Mouse (Mus musculus) forelimb bud, embryonic 11.5 days (tissue): Measurements from ENCODE around the gene Fam13c.

Experiments used
- DNase-seq: peaks from one replicate; pipeline ENCODE4 v3.0.0-alpha.2; 2012; ENCODE audit warnings: low read depth, low spot score

Gene Fam13c

DNA sequence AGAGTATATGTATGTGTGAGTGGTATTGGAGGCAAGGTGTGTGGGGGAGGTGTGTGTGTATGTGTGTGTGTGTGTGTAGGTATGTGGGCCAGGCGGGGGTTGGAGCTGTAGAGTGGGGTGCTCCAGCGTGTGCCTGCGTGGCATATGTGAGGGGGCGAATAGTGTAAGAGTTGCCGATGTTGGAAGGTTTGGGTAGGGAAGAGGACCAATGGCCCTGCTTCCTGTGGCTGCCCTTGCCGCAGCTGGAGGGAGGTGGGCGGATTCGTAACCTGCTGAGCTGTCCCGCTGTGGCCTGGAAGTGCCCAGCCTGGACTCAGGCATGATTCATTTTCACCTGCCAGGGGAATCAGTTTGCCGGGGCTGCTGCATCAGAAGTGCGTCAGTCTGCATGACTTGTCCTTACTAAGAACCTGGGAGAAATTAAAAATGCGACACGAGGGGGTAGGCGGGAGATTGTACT is 79.4 kb downstream of the Fam13c start:
- peak; percentile 1 for DNase-seq

DNA sequence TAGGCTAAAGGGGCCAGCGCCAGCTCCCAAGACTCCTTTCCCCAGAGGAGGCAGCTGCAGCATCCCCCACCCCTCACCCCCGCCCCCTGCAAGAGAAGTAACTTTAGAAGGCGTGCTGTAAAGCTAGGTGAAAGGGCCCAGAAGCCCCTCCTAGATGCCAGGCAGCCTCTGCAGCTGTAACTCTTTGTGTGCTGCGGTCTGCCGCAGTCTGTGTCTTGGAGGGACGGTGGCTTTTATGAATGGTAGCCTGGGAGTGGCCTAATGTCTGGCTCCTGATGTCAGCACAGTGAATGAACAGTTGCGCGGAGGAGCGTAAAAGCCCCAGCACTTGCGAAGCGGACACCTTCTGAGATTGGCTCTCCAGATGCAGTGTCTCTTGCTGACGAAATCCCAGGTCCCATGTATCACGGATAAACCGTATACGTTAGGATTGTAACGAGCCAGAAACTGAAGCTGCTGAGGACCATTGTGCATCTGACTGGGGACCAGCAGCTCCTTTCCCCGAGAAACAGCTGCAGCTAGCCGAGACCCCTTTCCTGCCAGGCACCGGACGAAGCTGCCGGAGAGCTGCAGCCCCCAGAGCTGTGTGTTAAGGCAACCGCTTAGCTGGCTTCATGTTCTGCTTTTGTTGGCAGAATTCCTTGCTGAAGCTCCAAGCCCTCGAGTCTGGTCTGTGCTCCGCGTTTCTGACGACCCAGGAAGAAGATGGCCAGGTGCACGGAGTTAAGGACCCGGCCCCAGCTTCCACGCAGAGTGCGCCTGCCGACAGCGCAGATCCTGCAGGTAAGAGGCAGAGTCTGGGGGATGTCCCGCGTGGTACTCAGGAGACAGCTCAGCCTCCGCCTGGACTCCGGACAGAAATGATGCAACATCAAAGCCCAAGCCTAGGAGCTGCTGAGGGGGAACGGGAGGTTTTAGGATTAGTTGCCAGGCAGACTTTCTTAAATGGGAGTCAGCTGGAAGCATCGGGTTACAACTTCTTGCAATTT is 80.2 kb downstream of the Fam13c start:
- peak; percentile 79 for DNase-seq

DNA sequence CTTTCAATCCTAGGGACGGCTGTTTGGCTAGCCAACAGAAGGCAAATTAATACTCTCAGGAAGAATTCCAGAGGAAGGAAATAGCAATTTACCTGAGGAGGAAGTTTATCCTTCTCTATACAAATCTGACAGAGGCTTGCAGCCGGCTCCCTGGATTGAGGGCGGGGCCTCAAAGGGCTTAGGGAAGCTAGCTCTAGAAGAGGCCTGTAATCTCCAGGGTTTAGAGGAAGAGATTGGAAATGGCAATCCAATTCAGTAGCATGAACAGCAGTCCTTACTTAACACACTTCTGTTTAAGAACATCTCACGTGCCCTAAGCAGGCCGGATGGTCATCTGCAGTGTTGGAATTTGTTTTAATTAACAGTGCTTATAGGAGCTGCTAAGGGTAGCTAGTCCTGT is 81.1 kb downstream of the Fam13c start:
- DNase-seq = peak; percentile 9

DNA sequence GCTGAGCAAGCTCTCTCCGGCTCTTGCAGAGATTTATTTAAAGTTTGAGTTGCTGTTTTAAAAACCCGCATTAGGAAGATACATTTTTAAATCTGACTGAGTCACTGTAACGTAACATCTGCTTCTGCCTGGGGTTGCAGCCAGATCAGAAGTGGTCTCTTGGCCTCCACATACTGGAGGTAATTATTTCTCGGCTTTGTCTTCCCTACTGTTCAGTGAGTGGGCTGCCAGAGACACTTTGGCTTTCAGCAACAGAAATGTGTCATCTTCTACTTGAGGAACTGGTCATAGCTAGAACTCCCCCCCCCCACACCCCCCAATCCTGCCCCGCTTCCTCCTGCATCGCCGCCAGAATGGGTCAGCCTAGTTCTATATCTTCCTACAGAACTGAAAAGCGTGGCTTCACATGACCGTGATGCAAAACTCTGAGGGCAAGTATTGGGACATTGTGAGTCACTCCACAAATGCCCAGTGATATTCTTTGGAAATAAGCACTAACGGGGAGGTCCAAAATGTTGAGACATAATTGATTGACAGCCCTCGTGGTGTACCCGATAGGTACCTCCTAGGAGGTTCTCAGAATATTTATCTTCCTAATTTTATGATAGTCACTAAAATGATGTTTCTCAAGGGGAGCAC is 90.0 kb downstream of the Fam13c start:
- DNase-seq = no peak

GRCm38 (mm10) chr10:70532249-70532648 is 92.0 kb downstream of the Fam13c start:
- DNase-seq = no peak

- DNase-seq = no peak
Observed at GRCm38 (mm10) chr10:70533301-70533781, 93.1 kb downstream of the Fam13c start.

GRCm38 (mm10) chr10:70533986-70534385 is 93.7 kb downstream of the Fam13c start:
- no peak for DNase-seq

GRCm38 (mm10) chr10:70534571-70534970 is 94.3 kb downstream of the Fam13c start:
- no peak for DNase-seq

DNA sequence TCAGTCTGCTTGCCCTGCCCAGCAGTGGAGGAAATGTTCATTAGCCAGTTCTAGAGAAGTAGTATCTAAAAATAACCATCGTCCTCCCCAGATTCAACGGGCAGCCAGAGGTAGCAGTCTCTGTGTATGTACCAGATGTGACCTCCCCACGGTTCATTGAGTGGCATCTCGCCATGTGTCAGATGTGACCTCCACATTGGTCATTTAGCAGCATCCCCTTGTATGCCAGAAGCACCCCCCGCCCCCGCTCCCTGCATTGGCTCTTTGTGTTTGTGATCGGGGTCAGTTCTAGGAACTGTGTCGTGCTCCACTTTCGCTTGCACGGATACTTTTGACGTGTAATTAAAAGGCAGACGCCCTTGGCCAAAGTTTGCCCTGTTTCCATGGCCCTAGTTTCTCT is 95.1 kb downstream of the Fam13c start:
- no peak for DNase-seq

- no peak for DNase-seq
Observed at GRCm38 (mm10) chr10:70537694-70538093, 97.4 kb downstream of the Fam13c start.

- no peak for DNase-seq
Observed at GRCm38 (mm10) chr10:70539251-70539650, 99.0 kb downstream of the Fam13c start.

- peak; percentile 65 for DNase-seq
Observed at GRCm38 (mm10) chr10:70540456-70541195, 100.3 kb downstream of the Fam13c start.

GRCm38 (mm10) chr10:70542857-70543256 is 102.6 kb downstream of the Fam13c start:
- DNase-seq = no peak

DNA sequence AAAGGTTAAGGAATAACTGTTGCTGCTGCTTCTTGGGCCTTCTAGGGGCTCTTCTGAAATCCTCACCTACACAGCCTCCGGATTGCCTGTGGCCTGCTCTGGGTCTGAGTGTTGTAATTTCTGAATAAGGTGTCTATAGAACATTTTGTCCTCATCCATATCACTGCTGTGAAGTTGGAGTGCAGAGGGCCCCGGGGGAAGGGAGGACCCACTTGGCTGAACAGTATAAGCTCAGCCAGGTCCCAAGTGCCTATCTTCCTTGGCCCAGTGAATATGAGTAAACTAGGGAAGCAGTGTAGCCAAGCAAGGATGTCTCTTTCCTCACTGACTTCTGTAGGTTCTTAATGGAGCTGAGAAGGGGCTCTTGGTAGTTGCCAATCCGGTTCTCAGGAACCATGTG is 112.2 kb downstream of the Fam13c start:
- DNase-seq = no peak

GRCm38 (mm10) chr10:70563636-70564035 is 123.4 kb downstream of the Fam13c start:
- DNase-seq = peak; percentile 62

DNA sequence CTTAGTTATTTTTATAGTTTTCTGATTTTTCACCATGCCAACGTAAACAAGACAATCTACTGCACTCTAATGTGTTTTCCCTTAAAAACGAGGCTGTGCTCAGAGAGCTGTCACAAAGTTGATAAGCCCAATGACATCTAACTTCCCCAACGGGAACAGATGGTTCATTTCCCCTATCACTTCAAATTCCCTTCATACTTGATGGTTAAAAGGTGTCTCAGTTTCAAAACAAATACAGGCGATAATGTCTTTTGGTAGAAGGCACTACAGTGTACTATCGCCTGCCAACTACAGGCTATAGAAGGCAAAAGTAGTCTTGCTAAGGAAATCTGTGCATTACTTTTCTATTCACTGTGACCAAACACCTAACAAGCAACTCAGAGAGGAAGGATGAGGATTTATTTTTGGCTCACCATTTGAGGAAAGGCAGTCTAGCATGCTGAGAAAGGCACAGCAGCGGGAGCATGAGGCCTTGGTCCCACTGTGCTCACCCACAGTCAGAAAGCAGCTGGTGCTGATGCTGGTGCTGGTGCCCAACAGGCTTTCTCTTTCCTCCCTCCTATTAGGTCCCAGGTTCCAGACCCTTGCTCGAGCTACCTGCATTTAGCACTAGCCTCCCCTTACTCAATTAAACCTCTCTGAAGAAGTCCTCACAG is 141.4 kb downstream of the Fam13c start:
- no peak for DNase-seq

DNA sequence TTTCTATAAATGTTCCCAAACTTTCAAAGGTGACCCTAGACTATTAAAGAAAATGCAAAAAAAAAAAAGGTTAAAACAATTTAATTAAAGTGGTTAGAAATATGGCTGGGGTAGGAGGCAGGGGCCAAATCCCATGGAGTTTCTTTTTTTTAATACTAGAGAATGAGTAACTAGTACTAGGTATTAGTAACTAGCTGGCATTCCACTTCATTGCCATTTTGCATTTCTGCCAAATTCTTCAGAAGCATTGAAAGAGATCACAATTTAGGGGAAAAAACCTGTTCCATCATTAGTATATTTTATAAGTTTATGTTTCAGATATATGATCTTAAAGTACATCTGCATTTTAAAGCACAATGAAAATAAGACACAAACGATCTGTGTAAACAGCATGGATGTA is 143.9 kb downstream of the Fam13c start:
- no peak for DNase-seq

DNA sequence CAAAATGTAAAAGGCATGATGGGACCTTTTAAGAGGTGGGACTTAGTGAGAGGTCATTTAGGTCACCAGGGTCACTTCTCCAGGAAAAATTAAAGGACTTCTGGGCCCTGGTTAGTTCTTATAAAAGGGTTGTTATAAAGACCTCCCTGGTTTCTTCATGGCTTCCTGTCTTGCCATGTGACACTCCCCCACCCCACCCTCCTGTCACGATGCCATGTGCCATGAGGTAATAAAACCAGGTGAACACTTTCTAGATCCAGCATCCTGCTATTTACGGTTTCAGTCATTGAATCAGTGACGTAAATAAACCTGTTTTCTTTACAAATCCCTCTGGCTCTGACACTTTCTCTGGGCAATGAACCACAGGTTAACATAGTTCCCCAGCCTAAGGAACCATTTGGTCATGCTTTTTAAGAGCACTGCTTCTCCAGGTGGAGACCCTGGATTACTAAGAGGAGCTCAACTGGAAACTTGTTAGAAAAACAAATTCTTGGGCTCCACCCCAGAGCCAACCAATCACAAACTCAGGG is 146.7 kb downstream of the Fam13c start:
- no peak for DNase-seq

- no peak for DNase-seq
Observed at GRCm38 (mm10) chr10:70594007-70594406, 153.7 kb downstream of the Fam13c start.

- peak; percentile 83 for DNase-seq
Observed at GRCm38 (mm10) chr10:70598081-70598515, 157.8 kb downstream of the Fam13c start.

- DNase-seq = no peak
Observed at GRCm38 (mm10) chr10:70598516-70599125, 158.3 kb downstream of the Fam13c start.
